Mouse (Mus musculus) naive thymus-derived CD4-positive, alpha-beta T cell, adult 2 months (primary cell): ENCODE data around the gene Ankfy1.

Source experiments
- DNase-seq: peaks from one replicate; pipeline ENCODE4 v3.0.0-alpha.2; 2011; ENCODE audit warnings: low read depth

Ankfy1 gene

GRCm38 (mm10) chr11:72795455-72796295 is 105.9 kb downstream of the Ankfy1 start, which contains the start of the genes Cyb5d2 and Zzef1:
Cyb5d2 (minus strand) TSS chr11:72796142.
Zzef1 (plus strand) TSS chr11:72796226.
- DNase-seq, result peak; percentile 96

- DNase-seq, result no peak
These were observed 106.5 kb downstream of the Ankfy1 start for GRCm38 (mm10) chr11:72796296-72796687.

- no peak for DNase-seq
These were observed 107.0 kb downstream of the Ankfy1 start for GRCm38 (mm10) chr11:72796773-72797338.

GRCm38 (mm10) chr11:72798112-72798511 is 108.3 kb downstream of the Ankfy1 start:
- no peak for DNase-seq

- DNase-seq, result no peak
These were observed 111.4 kb downstream of the Ankfy1 start for GRCm38 (mm10) chr11:72801182-72801581.

GRCm38 (mm10) chr11:72803038-72803437 is 113.2 kb downstream of the Ankfy1 start:
- DNase-seq, result no peak

GRCm38 (mm10) chr11:72804586-72804985 is 114.8 kb downstream of the Ankfy1 start:
- no peak for DNase-seq

GRCm38 (mm10) chr11:72805232-72805631 is 115.4 kb downstream of the Ankfy1 start:
- DNase-seq, result no peak

- no peak for DNase-seq
These were observed 116.8 kb downstream of the Ankfy1 start for GRCm38 (mm10) chr11:72806556-72806955.

- no peak for DNase-seq
These were observed 118.2 kb downstream of the Ankfy1 start for GRCm38 (mm10) chr11:72807992-72808391.

GRCm38 (mm10) chr11:72813687-72814086 is 123.9 kb downstream of the Ankfy1 start:
- no peak for DNase-seq

GRCm38 (mm10) chr11:72814188-72814587 is 124.4 kb downstream of the Ankfy1 start:
- DNase-seq, result peak; percentile 42

GRCm38 (mm10) chr11:72816859-72817258 is 127.1 kb downstream of the Ankfy1 start:
- no peak for DNase-seq

- DNase-seq, result no peak
These were observed 128.3 kb downstream of the Ankfy1 start for GRCm38 (mm10) chr11:72818067-72818466.

GRCm38 (mm10) chr11:72821041-72821440 is 131.2 kb downstream of the Ankfy1 start:
- no peak for DNase-seq
